Mouse (Mus musculus) kidney, adult 18-20 months (tissue): ENCODE measurements around the gene Tnrc6c.
A peak's percentile ranks its signal among the peaks of the same experiment; 100 is the strongest.

Experiments used
- DNase-seq: peaks from one replicate; pipeline ENCODE4 v3.0.0; 2021

Gene Tnrc6c

GRCm38 (mm10) chr11:117797511-117798159 lies 143.5 kb downstream of the Tnrc6c start, which contains the start of gene 6030468B19Rik:
6030468B19Rik (plus strand) TSS chr11:117797660.
- no peak for DNase-seq

- DNase-seq, result no peak
Observed at GRCm38 (mm10) chr11:117798160-117798541, 144.1 kb downstream of the Tnrc6c start.

GRCm38 (mm10) chr11:117799174-117799573 lies 145.1 kb downstream of the Tnrc6c start:
- DNase-seq, result no peak

GRCm38 (mm10) chr11:117800038-117800437 lies 145.9 kb downstream of the Tnrc6c start:
- no peak for DNase-seq

- DNase-seq, result no peak
Observed at GRCm38 (mm10) chr11:117801650-117802049, 147.6 kb downstream of the Tnrc6c start.

GRCm38 (mm10) chr11:117803166-117803688 lies 149.1 kb downstream of the Tnrc6c start:
- DNase-seq, result no peak

GRCm38 (mm10) chr11:117806781-117807180 lies 152.7 kb downstream of the Tnrc6c start:
- no peak for DNase-seq

- DNase-seq, result peak; percentile 86
Observed at GRCm38 (mm10) chr11:117809407-117810311, 155.6 kb downstream of the Tnrc6c start, which contains the start of the genes Gm20708 and Syngr2. Gm20708 (plus strand) TSS chr11:117809668. Syngr2 (plus strand) TSS chr11:117809668.

- DNase-seq, result peak; percentile 92
Observed at GRCm38 (mm10) chr11:117810401-117811046, 156.4 kb downstream of the Tnrc6c start.
